Mouse (Mus musculus): ENCODE results near the gene Rars.

Rars gene

DNA sequence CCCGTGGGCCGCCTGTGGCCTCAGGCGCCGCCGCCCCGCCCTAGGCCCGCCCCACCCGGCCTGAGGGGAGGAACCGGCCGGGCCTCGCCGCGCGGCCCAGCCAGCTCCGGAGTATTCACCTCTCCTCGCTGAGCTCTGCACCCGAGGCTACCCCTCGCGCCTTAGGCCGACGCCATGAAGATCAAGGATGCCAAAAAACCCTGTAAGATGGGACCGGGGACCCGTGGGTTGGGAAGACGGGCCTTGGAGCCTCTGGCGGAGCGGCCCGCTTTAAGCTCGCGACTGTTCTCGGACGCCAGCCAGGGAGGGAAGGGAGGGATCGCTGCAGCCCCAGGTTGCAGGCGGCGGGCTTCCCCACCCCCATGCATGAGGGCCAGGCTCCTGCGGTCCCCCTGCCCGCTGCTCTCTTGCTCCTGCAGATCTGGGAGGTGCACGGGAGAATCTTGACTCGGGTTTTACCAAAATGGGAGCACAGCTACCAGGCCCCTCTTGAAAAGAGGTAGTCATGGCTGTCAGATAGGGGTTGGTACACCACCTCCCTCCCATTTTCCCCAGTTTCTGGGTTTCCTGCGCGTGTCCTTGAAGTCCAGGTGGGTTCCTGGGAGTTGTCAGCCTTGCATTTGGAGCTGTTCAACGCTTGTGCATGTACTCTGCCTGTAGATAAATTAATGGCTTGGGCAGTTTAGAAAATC lies 64.4 kb downstream of the Rars start:
- DNase-seq (ENCODE audit: low spot score in 2 of 2), result peak; percentile 33 to 60

- DNase-seq (ENCODE audit: low spot score in 2 of 2), result peak; percentile 99
Observed at GRCm38 (mm10) chr11:35769188-35769745, 65.0 kb downstream of the Rars start, which contains the start of gene Pank3. Pank3 (plus strand) TSS chr11:35769484.

DNA sequence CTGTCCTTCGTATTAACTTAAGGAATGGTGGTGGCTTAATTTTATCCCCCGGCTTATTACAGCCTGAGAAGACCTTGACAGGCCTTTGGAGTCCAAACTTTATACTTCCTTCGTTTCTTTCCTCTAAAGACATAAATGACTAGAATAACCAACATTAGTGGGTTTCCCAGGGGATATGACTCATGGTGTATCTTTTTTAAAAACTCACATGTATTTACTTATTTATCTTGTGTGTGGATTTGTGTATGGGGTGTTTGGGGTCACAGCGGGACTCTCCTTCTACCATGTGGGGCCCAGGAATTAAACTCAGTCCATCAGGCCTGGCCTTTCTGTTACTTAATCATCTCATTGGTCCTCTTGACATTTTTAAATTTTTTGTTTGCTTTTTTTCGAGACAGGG lies 67.5 kb downstream of the Rars start:
- no peak for DNase-seq (ENCODE audit: low spot score in 2 of 2)

- DNase-seq (ENCODE audit: low spot score in 2 of 2), result no peak
Observed at GRCm38 (mm10) chr11:35760627-35761003, 73.7 kb downstream of the Rars start.

GRCm38 (mm10) chr11:35760001-35760626 lies 74.2 kb downstream of the Rars start:
- no peak for DNase-seq (ENCODE audit: low spot score in 2 of 2)

All from left cerebral cortex, adult 9 months (tissue).